In genomic region chr2:156652841-156653240, GRCm38 (mm10) we compare ENCODE assay signal across 8 mouse cellular contexts. TPM values are rescaled to one million over a fixed set of nuclear protein-coding genes. Genes with fewer than 3 reads are reported as not detected.
DNase-seq lines count a peak whose midpoint lies in the region; ATAC-seq and TF ChIP-seq lines count a peak whose summit lies in the region.

No protein-coding gene starts in this region.

- intact Hi-C loops in gastrocnemius, adult 2 months (cut with DNase I): no loop called here

- H3K79me2 ChIP-seq in myocyte (ENCODE audit: control insufficient read depth, insufficient read depth): no peaks in the 10 kb centered on the region

- no peak overlapping the region for H3ac ChIP-seq in myocyte (ENCODE audit: control insufficient read depth, insufficient read length)

- no peak overlapping the region for H3K9ac ChIP-seq in kidney, postnatal 0 days (ENCODE audit: low read depth, low read length)
- no peak overlapping the region for H3K9ac ChIP-seq in forebrain, postnatal 0 days

- no peak for TF ChIP-seq CTCF in gastrocnemius, adult 2 months (IDR thresholded peaks at IDR 0.05)
- no peak for TF ChIP-seq CTCF in kidney, postnatal 0 days (IDR thresholded peaks at IDR 0.05; ENCODE audit: low read depth)
- TF ChIP-seq CTCF in forebrain, postnatal 0 days (IDR thresholded peaks at IDR 0.05; ENCODE audit: low read depth): no peak

- H3K27me3 ChIP-seq in kidney, postnatal 0 days (ENCODE audit: insufficient read depth, low read length): no peaks in the 10 kb centered on the region
- H3K27me3 ChIP-seq in myocyte (ENCODE audit: control insufficient read depth, insufficient read depth, insufficient read length): peaks cover 73% of the 10 kb centered on the region
- no peaks in the 10 kb centered on the region for H3K27me3 ChIP-seq in forebrain, postnatal 0 days (ENCODE audit: insufficient read depth, low read length)

- H3K27ac ChIP-seq in gastrocnemius, adult 2 months: no peak overlapping the region
- H3K27ac ChIP-seq in kidney, postnatal 0 days: no peak overlapping the region
- H3K27ac ChIP-seq in forebrain, postnatal 0 days (ENCODE audit: low read depth, low read length): no peak overlapping the region

- no peak overlapping the region for H3K4me2 ChIP-seq in kidney, postnatal 0 days (ENCODE audit: low read length)
- H3K4me2 ChIP-seq in myocyte (ENCODE audit: low read depth): no peak overlapping the region
- H3K4me2 ChIP-seq in forebrain, postnatal 0 days (ENCODE audit: low read depth): no peak overlapping the region

- WGBS in kidney, postnatal 0 days: 11% methylated on average over 8 of the region's 8 CpGs
- WGBS in forebrain, postnatal 0 days: 14% methylated on average over 8 of the region's 8 CpGs

- no peaks in the 10 kb centered on the region for H3K36me3 ChIP-seq in kidney, postnatal 0 days (ENCODE audit: insufficient read depth, low read length)
- no peaks in the 10 kb centered on the region for H3K36me3 ChIP-seq in myocyte (ENCODE audit: control insufficient read depth, insufficient read depth)
- H3K36me3 ChIP-seq in forebrain, postnatal 0 days (ENCODE audit: insufficient read depth): no peaks in the 10 kb centered on the region

- TF ChIP-seq POLR2A in myocyte (IDR thresholded peaks at IDR 0.05; ENCODE audit: insufficient read length, low read depth): no peak

- H3K9me3 ChIP-seq in kidney, postnatal 0 days (replicated peaks; ENCODE audit: low read length): no peaks in the 10 kb centered on the region
- no peaks in the 10 kb centered on the region for H3K9me3 ChIP-seq in forebrain, postnatal 0 days (ENCODE audit: low read length)

- DNase-seq in gastrocnemius, adult 2 months: peak; percentile 66
- DNase-seq in gastrocnemius, postnatal 25 days: no peak
- DNase-seq in B cell, adult 2 months: peak; percentile 19 to 33
- DNase-seq in kidney, postnatal 0 days (ENCODE audit: low spot score): peak; percentile 76
- DNase-seq in layer of hippocampus, adult 8-10 months (ENCODE audit: low spot score in 2 of 2): no peak
- no peak for DNase-seq in forebrain, postnatal 0 days

- ATAC-seq in common myeloid progenitor, adult 5-6 weeks (replicated peaks; ENCODE audit: low read depth, poor library complexity, severe bottlenecking): peak; percentile 85
- ATAC-seq in kidney, postnatal 0 days (replicated peaks; ENCODE audit: low FRiP score, low read depth): no peak
- no peak for ATAC-seq in forebrain, postnatal 0 days

- H3K4me3 ChIP-seq in gastrocnemius, adult 2 months: no peak overlapping the region
- H3K4me3 ChIP-seq in kidney, postnatal 0 days (replicated peaks; ENCODE audit: low read depth, low read length): no peak overlapping the region
- H3K4me3 ChIP-seq in myocyte: no peak overlapping the region
- H3K4me3 ChIP-seq in forebrain, postnatal 0 days (ENCODE audit: low read depth, low read length): no peak overlapping the region

- H3K4me1 ChIP-seq in kidney, postnatal 0 days (replicated peaks; ENCODE audit: insufficient read depth, low read length): no peaks in the 10 kb centered on the region
- no peaks in the 10 kb centered on the region for H3K4me1 ChIP-seq in forebrain, postnatal 0 days (ENCODE audit: insufficient read depth)

TF ChIP-seq in myocyte, 11 proteins besides CTCF, POLR2A, EP300 and RAD21:
- TF ChIP-seq REST (IDR thresholded peaks at IDR 0.05; ENCODE audit: insufficient read depth, insufficient read length) (peak; percentile 98), MAX (IDR thresholded peaks at IDR 0.05; ENCODE audit: low read depth) (no peak)
TF ChIP-seq in myocyte: peak in this region for 1.

RNA-seq across cellular contexts. Expression of gene Dlgap4, which starts 39.3 kb away (rescaled TPM):
- total RNA-seq in gastrocnemius, adult 2 months (2021): 10 to 100 TPM; 43.5 to 55.3 TPM
- 10 to 100 TPM; 50.4 to 55.7 TPM for total RNA-seq in gastrocnemius, postnatal 25 days (2021)
- total RNA-seq in common myeloid progenitor, adult 5-6 weeks (2017): 5.4 and 11.6 TPM in 2 replicates
- polyA plus RNA-seq in kidney, postnatal 0 days (2015; fragmentation: Nextera tagmentation; extraction: Ambion mirVana): 61.1 and 65.6 TPM in 2 replicates
- polyA plus RNA-seq in myocyte (2012; fragmentation: generic; extraction: Trizol): 176 TPM
- 100 to 1,000 TPM; 180 to 193 (median 189) TPM for total RNA-seq in layer of hippocampus, adult 8-10 months (2022)
- 218 and 235 TPM in 2 replicates for total RNA-seq in forebrain, postnatal 0 days (2014; rRNA removed)
- 327 and 354 TPM in 2 replicates for polyA plus RNA-seq in forebrain, postnatal 0 days (2015; fragmentation: Nextera tagmentation; extraction: Ambion mirVana)

Comparison
In these comparisons a context has a peak if more than half of its experiments do, and no peak if none do; other contexts are left out.
1. DNase-seq: peak in gastrocnemius, adult 2 months (single experiment), B cell, adult 2 months (2 of 2) and kidney, postnatal 0 days (single experiment); none in gastrocnemius, postnatal 25 days (single experiment), layer of hippocampus, adult 8-10 months (0 of 2) and forebrain, postnatal 0 days (single experiment).